Mouse (Mus musculus) megakaryocyte, embryonic 14.5 days (primary cell): ENCODE results near the gene Rnf208. TPM values are rescaled to one million over a fixed set of nuclear protein-coding genes. Genes with fewer than 3 reads are reported as not detected.

Experiments used
- H3K27me3 ChIP-seq: replicated peaks from 2 replicates; pipeline ENCODE3; 2012; ENCODE audit warnings: inconsistent platforms
- H3K36me3 ChIP-seq: replicated peaks from 2 replicates; pipeline ENCODE3; 2012; ENCODE audit warnings: low read length, inconsistent platforms, mixed read lengths
- H3K4me1 ChIP-seq: 2 replicates; pipeline ENCODE4 v1.6.1; 2012; ENCODE audit warnings: inconsistent platforms
- H3K4me3 ChIP-seq: replicated peaks from 2 replicates; pipeline ENCODE3; 2012; ENCODE audit warnings: moderate library complexity, mild to moderate bottlenecking, inconsistent platforms
- H3K9me3 ChIP-seq: 2 replicates; pipeline ENCODE4 v1.6.1; 2012; ENCODE audit warnings: inconsistent platforms
- FLI1 ChIP-seq: IDR thresholded peaks from 2 replicates; pipeline ENCODE4 v1.6.1; 2012; ENCODE audit warnings: low read length, inconsistent platforms, mixed read lengths
- GATA1 ChIP-seq: IDR thresholded peaks from 3 replicates; pipeline ENCODE4 v1.6.1; 2012; ENCODE audit warnings: mixed read lengths, low read length, inconsistent platforms, borderline replicate concordance
- polyA plus RNA-seq: library from polyadenylated mRNA; stranded (reverse); fragments of >175 nt; gene quantifications from 2 replicates; pipeline ENCODE4 v1.2.3, GENCODE M21; 2012; ENCODE audit warnings: low replicate concordance; ENCODE audit not compliant: insufficient read depth

Rnf208 gene
- 3.8 and 7.6 TPM in 2 replicates for polyA plus RNA-seq

GRCm38 (mm10) chr2:25242101-25242506 is at the start of gene Rnf208, which contains the start of gene Cysrt1:
Rnf208 (plus strand) TSS chr2:25242255.
Cysrt1 (minus strand) TSS chr2:25242452.
- H3K36me3 ChIP-seq: peaks cover 31% of the 10 kb centered on the region
- peaks cover 68% of the 10 kb centered on the region for H3K27me3 ChIP-seq
- no peaks in the 10 kb centered on the region for H3K9me3 ChIP-seq
- H3K4me3 ChIP-seq: peak within 1 kb of the TSS; percentile 89
- TF ChIP-seq GATA1: no peak
- no peak for TF ChIP-seq FLI1
- peaks cover 38% of the 10 kb centered on the region for H3K4me1 ChIP-seq

GRCm38 (mm10) chr2:25193330-25193770 is 48.7 kb upstream of the Rnf208 start:
- Histone ChIP-seq H3K27me3 (no peaks in the 10 kb centered on the region), H3K36me3 (peaks cover 56% of the 10 kb centered on the region), H3K4me3 (peak overlapping the region; percentile 95), H3K9me3 (no peaks in the 10 kb centered on the region), H3K4me1 (peaks cover 66% of the 10 kb centered on the region)
- TF ChIP-seq GATA1 (no peak), FLI1 (no peak)

GRCm38 (mm10) chr2:25194006-25194405 is 48.0 kb upstream of the Rnf208 start:
- Histone ChIP-seq H3K4me1 (peaks cover 73% of the 10 kb centered on the region), H3K4me3 (peak overlapping the region; percentile 95), H3K9me3 (no peaks in the 10 kb centered on the region)

GRCm38 (mm10) chr2:25194486-25195171 is 47.4 kb upstream of the Rnf208 start:
- 0 out of 2 replicates have a peak, but pooled peaks have one; percentile 15 for TF ChIP-seq FLI1
- no peak for TF ChIP-seq GATA1
- Histone ChIP-seq H3K27me3 (no peaks in the 10 kb centered on the region), H3K9me3 (no peaks in the 10 kb centered on the region), H3K4me1 (peaks cover 77% of the 10 kb centered on the region), H3K4me3 (peak overlapping the region; percentile 95), H3K36me3 (peaks cover 69% of the 10 kb centered on the region)

More at GRCm38 (mm10) chr2:25194006-25194405, 48.0 kb upstream of the Rnf208 start:
- Histone ChIP-seq H3K27me3 (no peaks in the 10 kb centered on the region), H3K36me3 (peaks cover 63% of the 10 kb centered on the region)
- TF ChIP-seq GATA1 (no peak), FLI1 (no peak)

GRCm38 (mm10) chr2:25195211-25196156 is 46.6 kb upstream of the Rnf208 start:
- Histone ChIP-seq H3K27me3 (no peaks in the 10 kb centered on the region), H3K9me3 (no peaks in the 10 kb centered on the region), H3K4me3 (peak overlapping the region; percentile 95), H3K36me3 (peaks cover 75% of the 10 kb centered on the region), H3K4me1 (peaks cover 86% of the 10 kb centered on the region)
- TF ChIP-seq GATA1 (no peak), FLI1 (no peak)

- TF ChIP-seq GATA1: no peak
- no peak for TF ChIP-seq FLI1
- no peaks in the 10 kb centered on the region for H3K9me3 ChIP-seq
- H3K36me3 ChIP-seq: peaks cover 75% of the 10 kb centered on the region
- peaks cover 89% of the 10 kb centered on the region for H3K4me1 ChIP-seq
- H3K4me3 ChIP-seq: peak within 1 kb of the TSS; percentile 95
- H3K27me3 ChIP-seq: no peaks in the 10 kb centered on the region
These were observed 45.7 kb upstream of the Rnf208 start, which contains the start of gene Tor4a for GRCm38 (mm10) chr2:25196172-25196954. Tor4a (minus strand) TSS chr2:25196886.

GRCm38 (mm10) chr2:25197191-25197590 is 44.9 kb upstream of the Rnf208 start:
- Histone ChIP-seq H3K27me3 (no peaks in the 10 kb centered on the region), H3K4me1 (peaks cover 87% of the 10 kb centered on the region), H3K9me3 (no peaks in the 10 kb centered on the region), H3K36me3 (peaks cover 77% of the 10 kb centered on the region), H3K4me3 (peak overlapping the region; percentile 95)
- TF ChIP-seq GATA1 (no peak), FLI1 (no peak)

- no peaks in the 10 kb centered on the region for H3K9me3 ChIP-seq
- no peak for TF ChIP-seq GATA1
- TF ChIP-seq FLI1: no peak
- peaks cover 88% of the 10 kb centered on the region for H3K4me1 ChIP-seq
- peak overlapping the region; percentile 40 for H3K4me3 ChIP-seq
- no peaks in the 10 kb centered on the region for H3K27me3 ChIP-seq
- peaks cover 79% of the 10 kb centered on the region for H3K36me3 ChIP-seq
These were observed 44.1 kb upstream of the Rnf208 start for GRCm38 (mm10) chr2:25197946-25198345.

- Histone ChIP-seq H3K36me3 (peaks cover 79% of the 10 kb centered on the region), H3K9me3 (no peaks in the 10 kb centered on the region), H3K4me3 (no peak overlapping the region), H3K27me3 (no peaks in the 10 kb centered on the region), H3K4me1 (peaks cover 87% of the 10 kb centered on the region)
- TF ChIP-seq FLI1 (no peak), GATA1 (no peak)
These were observed 41.4 kb upstream of the Rnf208 start for GRCm38 (mm10) chr2:25200631-25201030.
